Mouse (Mus musculus): ENCODE results near the gene Zfp536. TPM values are rescaled to one million over a fixed set of nuclear protein-coding genes. Genes with fewer than 3 reads are reported as not detected.
"Not testable (repeated sequence)": the region's sequence is repeated elsewhere in the genome, so short reads cannot be mapped to it uniquely, and the experiment has no call there.

Zfp536 gene
- polyA plus RNA-seq, 1 experiment from 2014 or later, result 8.8 TPM

GRCm38 (mm10) chr7:37717071-37717470, 56.4 kb downstream of the Zfp536 start:
- no peak overlapping the region for H3K4me2 ChIP-seq (ENCODE audit: low read depth, low read length)
- 86% methylated on average over 7 of the region's 7 CpGs for WGBS

GRCm38 (mm10) chr7:37716626-37717025, 56.8 kb downstream of the Zfp536 start:
- Histone ChIP-seq H3K4me1 (ENCODE audit: control insufficient read depth, insufficient read depth, low read length) (no peaks in the 10 kb centered on the region), H3K27me3 (replicated peaks; ENCODE audit: control insufficient read depth, insufficient read depth, low read length) (no peaks in the 10 kb centered on the region), H3K4me3 (ENCODE audit: low read length) (no peak overlapping the region), H3K4me2 (ENCODE audit: low read depth, low read length) (no peak overlapping the region), H3K36me3 (ENCODE audit: control insufficient read depth, insufficient read depth, low read length) (no peaks in the 10 kb centered on the region), H3K9me3 (ENCODE audit: control insufficient read depth, low read length) (no peaks in the 10 kb centered on the region), H3K27ac (ENCODE audit: low read length) (no peak overlapping the region), H3K9ac (ENCODE audit: low read depth, low read length) (no peak overlapping the region)
- ATAC-seq, result no peak
- 64% methylated on average over 7 of the region's 7 CpGs for WGBS

More at GRCm38 (mm10) chr7:37717071-37717470, 56.4 kb downstream of the Zfp536 start:
- ATAC-seq, result no peak
- Histone ChIP-seq H3K4me3 (ENCODE audit: low read length) (no peak overlapping the region), H3K27me3 (replicated peaks; ENCODE audit: control insufficient read depth, insufficient read depth, low read length) (no peaks in the 10 kb centered on the region), H3K9me3 (ENCODE audit: control insufficient read depth, low read length) (no peaks in the 10 kb centered on the region), H3K9ac (ENCODE audit: low read depth, low read length) (no peak overlapping the region), H3K36me3 (ENCODE audit: control insufficient read depth, insufficient read depth, low read length) (no peaks in the 10 kb centered on the region), H3K27ac (ENCODE audit: low read length) (no peak overlapping the region), H3K4me1 (ENCODE audit: control insufficient read depth, insufficient read depth, low read length) (no peaks in the 10 kb centered on the region)

- H3K4me1 ChIP-seq (ENCODE audit: control insufficient read depth, insufficient read depth, low read length), result no peaks in the 10 kb centered on the region
- H3K4me2 ChIP-seq (ENCODE audit: low read depth, low read length), result no peak overlapping the region
- WGBS, result 90% methylated on average over 9 of the region's 9 CpGs
- no peaks in the 10 kb centered on the region for H3K27me3 ChIP-seq (replicated peaks; ENCODE audit: control insufficient read depth, insufficient read depth, low read length)
- ATAC-seq, result no peak
- no peak overlapping the region for H3K9ac ChIP-seq (ENCODE audit: low read depth, low read length)
- no peak overlapping the region for H3K4me3 ChIP-seq (ENCODE audit: low read length)
- no peak overlapping the region for H3K27ac ChIP-seq (ENCODE audit: low read length)
- H3K36me3 ChIP-seq (ENCODE audit: control insufficient read depth, insufficient read depth, low read length), result no peaks in the 10 kb centered on the region
- no peaks in the 10 kb centered on the region for H3K9me3 ChIP-seq (ENCODE audit: control insufficient read depth, low read length)
Observed at GRCm38 (mm10) chr7:37704464-37704863, 69.0 kb downstream of the Zfp536 start.

- H3K9ac ChIP-seq (ENCODE audit: low read depth, low read length); H3K4me3 ChIP-seq (ENCODE audit: low read length); H3K4me2 ChIP-seq (ENCODE audit: low read depth, low read length); ATAC-seq; H3K4me1 ChIP-seq (ENCODE audit: control insufficient read depth, insufficient read depth, low read length); H3K36me3 ChIP-seq (ENCODE audit: control insufficient read depth, insufficient read depth, low read length); H3K9me3 ChIP-seq (ENCODE audit: control insufficient read depth, low read length); H3K27ac ChIP-seq (ENCODE audit: low read length); H3K27me3 ChIP-seq (replicated peaks; ENCODE audit: control insufficient read depth, insufficient read depth, low read length): not testable (repeated sequence)
- 93% methylated on average over 3 of the region's 3 CpGs for WGBS
Observed at GRCm38 (mm10) chr7:37697378-37697777, 76.1 kb downstream of the Zfp536 start.

- no peak for ATAC-seq
Observed at GRCm38 (mm10) chr7:37695066-37695465, 78.4 kb downstream of the Zfp536 start.

GRCm38 (mm10) chr7:37690606-37691005, 82.8 kb downstream of the Zfp536 start:
- H3K36me3 ChIP-seq (ENCODE audit: control insufficient read depth, insufficient read depth, low read length), result no peaks in the 10 kb centered on the region
- no peaks in the 10 kb centered on the region for H3K4me1 ChIP-seq (ENCODE audit: control insufficient read depth, insufficient read depth, low read length)
- no peaks in the 10 kb centered on the region for H3K27me3 ChIP-seq (replicated peaks; ENCODE audit: control insufficient read depth, insufficient read depth, low read length)
- H3K4me2 ChIP-seq (ENCODE audit: low read depth, low read length), result no peak overlapping the region
- H3K9ac ChIP-seq (ENCODE audit: low read depth, low read length), result no peak overlapping the region
- H3K9me3 ChIP-seq (ENCODE audit: control insufficient read depth, low read length), result no peaks in the 10 kb centered on the region
- ATAC-seq, result no peak
- no peak overlapping the region for H3K4me3 ChIP-seq (ENCODE audit: low read length)
- 67% methylated on average over 10 of the region's 10 CpGs for WGBS
- no peak overlapping the region for H3K27ac ChIP-seq (ENCODE audit: low read length)

More at GRCm38 (mm10) chr7:37695066-37695465, 78.4 kb downstream of the Zfp536 start:
- Histone ChIP-seq H3K9ac (ENCODE audit: low read depth, low read length) (no peak overlapping the region), H3K36me3 (ENCODE audit: control insufficient read depth, insufficient read depth, low read length) (no peaks in the 10 kb centered on the region), H3K27me3 (replicated peaks; ENCODE audit: control insufficient read depth, insufficient read depth, low read length) (no peaks in the 10 kb centered on the region), H3K4me1 (ENCODE audit: control insufficient read depth, insufficient read depth, low read length) (no peaks in the 10 kb centered on the region), H3K4me2 (ENCODE audit: low read depth, low read length) (no peak overlapping the region), H3K27ac (ENCODE audit: low read length) (no peak overlapping the region), H3K9me3 (ENCODE audit: control insufficient read depth, low read length) (no peaks in the 10 kb centered on the region), H3K4me3 (ENCODE audit: low read length) (no peak overlapping the region)
- WGBS, result 66% methylated on average over 5 of the region's 5 CpGs

- ATAC-seq, result no peak
- Histone ChIP-seq H3K9me3 (ENCODE audit: control insufficient read depth, low read length) (no peaks in the 10 kb centered on the region), H3K27me3 (replicated peaks; ENCODE audit: control insufficient read depth, insufficient read depth, low read length) (no peaks in the 10 kb centered on the region), H3K4me3 (ENCODE audit: low read length) (no peak overlapping the region), H3K27ac (ENCODE audit: low read length) (no peak overlapping the region), H3K4me1 (ENCODE audit: control insufficient read depth, insufficient read depth, low read length) (no peaks in the 10 kb centered on the region), H3K9ac (ENCODE audit: low read depth, low read length) (no peak overlapping the region), H3K4me2 (ENCODE audit: low read depth, low read length) (no peak overlapping the region), H3K36me3 (ENCODE audit: control insufficient read depth, insufficient read depth, low read length) (no peaks in the 10 kb centered on the region)
- 56% methylated on average over 23 of the region's 23 CpGs for WGBS
Observed at GRCm38 (mm10) chr7:37689561-37690305, 83.7 kb downstream of the Zfp536 start.

- no peaks in the 10 kb centered on the region for H3K36me3 ChIP-seq (ENCODE audit: control insufficient read depth, insufficient read depth, low read length)
- WGBS, result 45% methylated on average over 11 of the region's 11 CpGs
- H3K9ac ChIP-seq (ENCODE audit: low read depth, low read length), result no peak overlapping the region
- H3K4me3 ChIP-seq (ENCODE audit: low read length), result no peak overlapping the region
- no peak overlapping the region for H3K27ac ChIP-seq (ENCODE audit: low read length)
- H3K4me2 ChIP-seq (ENCODE audit: low read depth, low read length), result no peak overlapping the region
- no peaks in the 10 kb centered on the region for H3K9me3 ChIP-seq (ENCODE audit: control insufficient read depth, low read length)
- no peak for ATAC-seq
- H3K27me3 ChIP-seq (replicated peaks; ENCODE audit: control insufficient read depth, insufficient read depth, low read length), result no peaks in the 10 kb centered on the region
- H3K4me1 ChIP-seq (ENCODE audit: control insufficient read depth, insufficient read depth, low read length), result no peaks in the 10 kb centered on the region
Observed at GRCm38 (mm10) chr7:37689107-37689511, 84.3 kb downstream of the Zfp536 start.

- H3K4me1 ChIP-seq (ENCODE audit: control insufficient read depth, insufficient read depth, low read length), result no peaks in the 10 kb centered on the region
- H3K27ac ChIP-seq (ENCODE audit: low read length), result no peak overlapping the region
- H3K36me3 ChIP-seq (ENCODE audit: control insufficient read depth, insufficient read depth, low read length), result no peaks in the 10 kb centered on the region
- H3K4me2 ChIP-seq (ENCODE audit: low read depth, low read length), result no peak overlapping the region
- WGBS, result 84% methylated on average over 2 of the region's 2 CpGs
- ATAC-seq, result no peak
- H3K9ac ChIP-seq (ENCODE audit: low read depth, low read length), result no peak overlapping the region
- H3K4me3 ChIP-seq (ENCODE audit: low read length), result no peak overlapping the region
- no peaks in the 10 kb centered on the region for H3K27me3 ChIP-seq (replicated peaks; ENCODE audit: control insufficient read depth, insufficient read depth, low read length)
- no peaks in the 10 kb centered on the region for H3K9me3 ChIP-seq (ENCODE audit: control insufficient read depth, low read length)
Observed at GRCm38 (mm10) chr7:37686366-37686765, 87.1 kb downstream of the Zfp536 start.

GRCm38 (mm10) chr7:37685247-37685646, 88.2 kb downstream of the Zfp536 start:
- H3K4me1 ChIP-seq (ENCODE audit: control insufficient read depth, insufficient read depth, low read length), result no peaks in the 10 kb centered on the region
- 89% methylated on average over 3 of the region's 3 CpGs for WGBS
- ATAC-seq, result no peak
- H3K36me3 ChIP-seq (ENCODE audit: control insufficient read depth, insufficient read depth, low read length), result no peaks in the 10 kb centered on the region
- H3K27ac ChIP-seq (ENCODE audit: low read length), result no peak overlapping the region
- no peaks in the 10 kb centered on the region for H3K27me3 ChIP-seq (replicated peaks; ENCODE audit: control insufficient read depth, insufficient read depth, low read length)
- H3K9me3 ChIP-seq (ENCODE audit: control insufficient read depth, low read length), result no peaks in the 10 kb centered on the region
- H3K9ac ChIP-seq (ENCODE audit: low read depth, low read length), result no peak overlapping the region
- no peak overlapping the region for H3K4me3 ChIP-seq (ENCODE audit: low read length)
- H3K4me2 ChIP-seq (ENCODE audit: low read depth, low read length), result no peak overlapping the region
